Mouse (Mus musculus) erythroblast, embryonic 14.5 days (primary cell): ENCODE results near the gene Osbpl9.

Source experiments
- GATA1 ChIP-seq: IDR thresholded peaks from 2 replicates; pipeline ENCODE4 v1.6.1; 2012; ENCODE audit warnings: low read length, inconsistent platforms, mixed read lengths
- TAL1 ChIP-seq: IDR thresholded peaks from 3 replicates; pipeline ENCODE4 v1.6.1; 2012; ENCODE audit warnings: low read length, inconsistent platforms, mixed read lengths

DNA sequence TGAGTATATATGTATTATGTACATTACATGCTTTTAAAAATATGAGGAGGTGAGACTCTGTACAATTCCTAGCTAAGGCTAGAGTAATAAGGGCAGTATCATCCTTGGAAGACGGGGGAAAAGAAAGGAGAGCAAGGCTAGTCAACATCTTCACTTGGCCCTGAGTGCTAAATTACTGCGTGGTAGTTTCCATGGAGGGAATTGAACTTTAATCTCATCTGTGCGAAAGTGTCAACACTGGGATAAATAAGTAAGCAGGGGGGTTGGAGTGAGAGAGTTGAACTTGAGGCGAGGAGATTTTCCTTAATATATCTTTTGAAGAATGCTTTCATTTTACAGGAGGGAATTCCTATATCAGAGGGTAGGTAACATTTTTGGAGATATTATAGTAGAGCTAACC, 188.0 kb downstream of the Osbpl9 start:
- TF ChIP-seq GATA1 (no peak), TAL1 (no peak)
